Mouse (Mus musculus): ENCODE measurements around the gene Bax. TPM values are rescaled to one million over a fixed set of nuclear protein-coding genes. Genes with fewer than 3 reads are reported as not detected.

Bax gene
- polyA plus RNA-seq, 1 experiment: 642 TPM

DNA sequence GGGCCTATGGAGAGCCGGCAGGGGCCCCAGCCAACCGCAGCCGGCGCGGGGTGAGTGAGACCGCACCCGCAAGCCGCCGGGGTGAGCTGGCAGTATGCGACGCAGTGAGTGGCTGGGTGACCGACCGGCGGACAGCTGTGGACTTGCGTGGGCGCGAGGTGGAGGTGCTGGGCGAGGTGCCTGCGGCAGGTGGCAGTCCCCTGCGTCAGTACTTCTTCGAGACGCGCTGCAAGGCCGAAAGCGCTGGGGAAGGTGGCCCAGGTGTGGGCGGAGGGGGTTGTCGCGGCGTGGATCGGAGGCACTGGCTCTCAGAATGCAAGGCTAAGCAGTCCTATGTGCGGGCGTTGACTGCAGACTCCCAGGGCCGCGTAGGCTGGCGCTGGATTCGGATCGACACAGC, 51.1 kb downstream of the Bax start:
- no peak overlapping the region for H3ac ChIP-seq (ENCODE audit: control insufficient read depth, insufficient read length, low read depth)
- TF ChIP-seq MYOD1 (IDR thresholded peaks at IDR 0.05; ENCODE audit: control insufficient read depth, insufficient read length, low read depth): peak; percentile 52
- TF ChIP-seq CEBPB (IDR thresholded peaks at IDR 0.05; ENCODE audit: low read depth): no peak
- peaks cover 12% of the 10 kb centered on the region for H3K27me3 ChIP-seq (ENCODE audit: control insufficient read depth, insufficient read depth, insufficient read length)
- no peaks in the 10 kb centered on the region for H3K79me3 ChIP-seq (ENCODE audit: low read depth)
- H3K36me3 ChIP-seq (ENCODE audit: control insufficient read depth, insufficient read depth): peaks cover 4% of the 10 kb centered on the region
- H3K4me3 ChIP-seq (ENCODE audit: insufficient read depth, poor library complexity, severe bottlenecking): no peak overlapping the region
- H3K79me2 ChIP-seq (ENCODE audit: control insufficient read depth, insufficient read depth): no peaks in the 10 kb centered on the region

- Histone ChIP-seq H3K27me3 (ENCODE audit: control insufficient read depth, insufficient read depth, insufficient read length) (peaks cover 12% of the 10 kb centered on the region), H3ac (ENCODE audit: control insufficient read depth, insufficient read length, low read depth) (no peak overlapping the region), H3K79me3 (ENCODE audit: low read depth) (no peaks in the 10 kb centered on the region), H3K79me2 (ENCODE audit: control insufficient read depth, insufficient read depth) (no peaks in the 10 kb centered on the region), H3K36me3 (ENCODE audit: control insufficient read depth, insufficient read depth) (no peaks in the 10 kb centered on the region), H3K4me3 (ENCODE audit: insufficient read depth, poor library complexity, severe bottlenecking) (no peak overlapping the region)
- TF ChIP-seq MYOG (IDR thresholded peaks at IDR 0.05; ENCODE audit: control insufficient read depth, extremely low read depth, insufficient read length) (no peak), MAX (IDR thresholded peaks at IDR 0.05) (no peak), CEBPB (IDR thresholded peaks at IDR 0.05; ENCODE audit: low read depth) (no peak), CTCF (IDR thresholded peaks at IDR 0.05; ENCODE audit: control insufficient read depth, insufficient read depth, insufficient read length) (no peak), FOSL1 (IDR thresholded peaks at IDR 0.05; ENCODE audit: insufficient read depth, low read length, poor library complexity, severe bottlenecking) (no peak), USF1 (IDR thresholded peaks at IDR 0.05; ENCODE audit: low read depth) (no peak), MYOD1 (IDR thresholded peaks at IDR 0.05; ENCODE audit: control insufficient read depth, insufficient read length, low read depth) (no peak)
Measured at GRCm38 (mm10) chr7:45414740-45415224, 51.9 kb downstream of the Bax start.

- TF ChIP-seq MAX (IDR thresholded peaks at IDR 0.05) (no peak), MYOG (IDR thresholded peaks at IDR 0.05; ENCODE audit: control insufficient read depth, extremely low read depth, insufficient read length) (no peak), MYOD1 (IDR thresholded peaks at IDR 0.05; ENCODE audit: control insufficient read depth, insufficient read length, low read depth) (no peak), USF1 (IDR thresholded peaks at IDR 0.05; ENCODE audit: low read depth) (no peak), CEBPB (IDR thresholded peaks at IDR 0.05; ENCODE audit: low read depth) (no peak), FOSL1 (IDR thresholded peaks at IDR 0.05; ENCODE audit: insufficient read depth, low read length, poor library complexity, severe bottlenecking) (no peak), CTCF (IDR thresholded peaks at IDR 0.05; ENCODE audit: control insufficient read depth, insufficient read depth, insufficient read length) (no peak)
- peak overlapping the region; percentile 23 for H3K4me3 ChIP-seq (ENCODE audit: insufficient read depth, poor library complexity, severe bottlenecking)
Measured at GRCm38 (mm10) chr7:45413864-45414739, 52.6 kb downstream of the Bax start.

GRCm38 (mm10) chr7:45413113-45413863, 53.4 kb downstream of the Bax start, which contains the start of gene Ntf5:
TSS of gene Ntf5 (plus strand) at chr7:45413695.
- TF ChIP-seq MYOD1 (IDR thresholded peaks at IDR 0.05; ENCODE audit: control insufficient read depth, insufficient read length, low read depth) (no peak), CEBPB (IDR thresholded peaks at IDR 0.05; ENCODE audit: low read depth) (no peak), USF1 (IDR thresholded peaks at IDR 0.05; ENCODE audit: low read depth) (no peak), FOSL1 (IDR thresholded peaks at IDR 0.05; ENCODE audit: insufficient read depth, low read length, poor library complexity, severe bottlenecking) (no peak), MAX (IDR thresholded peaks at IDR 0.05) (no peak)
- Histone ChIP-seq H3K79me3 (ENCODE audit: low read depth) (no peaks in the 10 kb centered on the region), H3K36me3 (ENCODE audit: control insufficient read depth, insufficient read depth) (no peaks in the 10 kb centered on the region), H3K27me3 (ENCODE audit: control insufficient read depth, insufficient read depth, insufficient read length) (peaks cover 22% of the 10 kb centered on the region), H3K4me3 (ENCODE audit: insufficient read depth, poor library complexity, severe bottlenecking) (peak within 1 kb of the TSS; percentile 23), H3K79me2 (ENCODE audit: control insufficient read depth, insufficient read depth) (no peaks in the 10 kb centered on the region), H3ac (ENCODE audit: control insufficient read depth, insufficient read length, low read depth) (peak within 1 kb of the TSS; percentile 56)

More at GRCm38 (mm10) chr7:45413864-45414739, 52.6 kb downstream of the Bax start:
- Histone ChIP-seq H3K79me2 (ENCODE audit: control insufficient read depth, insufficient read depth) (no peaks in the 10 kb centered on the region), H3ac (ENCODE audit: control insufficient read depth, insufficient read length, low read depth) (no peak overlapping the region), H3K36me3 (ENCODE audit: control insufficient read depth, insufficient read depth) (no peaks in the 10 kb centered on the region), H3K79me3 (ENCODE audit: low read depth) (no peaks in the 10 kb centered on the region), H3K27me3 (ENCODE audit: control insufficient read depth, insufficient read depth, insufficient read length) (peaks cover 17% of the 10 kb centered on the region)

DNA sequence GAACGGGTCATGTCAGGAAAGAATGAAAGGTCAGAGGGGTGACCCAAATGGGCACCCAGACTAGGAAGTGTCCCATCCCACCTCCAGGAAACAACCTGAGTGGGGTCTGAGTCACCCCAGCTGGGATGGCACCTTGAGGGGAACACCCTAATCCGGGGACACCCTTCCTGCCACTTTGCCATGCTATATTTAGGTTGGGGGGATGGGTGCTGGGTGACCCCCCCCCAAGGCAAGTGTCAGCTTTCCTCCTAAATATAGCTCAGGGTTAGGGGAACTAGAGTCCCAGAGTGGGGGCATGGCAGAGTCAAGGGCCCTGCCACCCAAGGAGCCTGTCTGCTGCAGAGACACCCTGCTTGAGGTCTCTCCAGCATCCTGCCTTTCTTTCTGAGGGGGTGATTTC, 54.3 kb downstream of the Bax start:
- H3K27me3 ChIP-seq (ENCODE audit: control insufficient read depth, insufficient read depth, insufficient read length): peaks cover 27% of the 10 kb centered on the region
- no peaks in the 10 kb centered on the region for H3K79me2 ChIP-seq (ENCODE audit: control insufficient read depth, insufficient read depth)
- no peak for TF ChIP-seq MYOD1 (IDR thresholded peaks at IDR 0.05; ENCODE audit: control insufficient read depth, insufficient read length, low read depth)
- no peak for TF ChIP-seq FOSL1 (IDR thresholded peaks at IDR 0.05; ENCODE audit: insufficient read depth, low read length, poor library complexity, severe bottlenecking)
- TF ChIP-seq MAX (IDR thresholded peaks at IDR 0.05): no peak
- TF ChIP-seq CEBPB (IDR thresholded peaks at IDR 0.05; ENCODE audit: low read depth): no peak
- TF ChIP-seq CTCF (IDR thresholded peaks at IDR 0.05; ENCODE audit: control insufficient read depth, insufficient read depth, insufficient read length): no peak
- TF ChIP-seq USF1 (IDR thresholded peaks at IDR 0.05; ENCODE audit: low read depth): no peak
- no peak for TF ChIP-seq MYOG (IDR thresholded peaks at IDR 0.05; ENCODE audit: control insufficient read depth, extremely low read depth, insufficient read length)
- no peak overlapping the region for H3ac ChIP-seq (ENCODE audit: control insufficient read depth, insufficient read length, low read depth)
- H3K4me3 ChIP-seq (ENCODE audit: insufficient read depth, poor library complexity, severe bottlenecking): no peak overlapping the region
- H3K79me3 ChIP-seq (ENCODE audit: low read depth): no peaks in the 10 kb centered on the region
- H3K36me3 ChIP-seq (ENCODE audit: control insufficient read depth, insufficient read depth): no peaks in the 10 kb centered on the region

Small RNA genes lying within 50 kb of the gene (microRNA-seq; reads per million reads assigned to microRNA genes)
- gene Gm22133 (ENCODE audit: borderline microRNAs expressed): 0.96 reads per million, percentile 20 among the genes with 10 or more reads in this experiment

Other genes with a start within 250 kb of the Bax start
- gene Cd37, start 227.8 kb downstream of the Bax start, polyA plus RNA-seq (2012; fragmentation: generic; extraction: Trizol): 0.37 TPM
- gene Slc6a16, start 225.8 kb downstream of the Bax start, polyA plus RNA-seq (2012; fragmentation: generic; extraction: Trizol): not detected
- not detected for gene Slc6a21, start 189.4 kb downstream of the Bax start, polyA plus RNA-seq (2012; fragmentation: generic; extraction: Trizol)
- gene Trpm4, start 133.1 kb downstream of the Bax start, polyA plus RNA-seq (2012; fragmentation: generic; extraction: Trizol): 10.6 TPM
- 0.51 TPM for gene Hrc, start 131.6 kb downstream of the Bax start, polyA plus RNA-seq (2012; fragmentation: generic; extraction: Trizol)
- 4.8 TPM for gene Ppfia3, start 99.9 kb downstream of the Bax start, polyA plus RNA-seq (2012; fragmentation: generic; extraction: Trizol)
- 0.94 TPM for gene Lin7b, start 96.3 kb downstream of the Bax start, polyA plus RNA-seq (2012; fragmentation: generic; extraction: Trizol)
- gene Snrnp70, start 71.2 kb downstream of the Bax start, polyA plus RNA-seq (2012; fragmentation: generic; extraction: Trizol): 321 TPM
- 0.01 TPM for gene Kcna7, start 61.2 kb downstream of the Bax start, polyA plus RNA-seq (2012; fragmentation: generic; extraction: Trizol)
- 0.92 TPM for gene Ntf5, start 53.2 kb downstream of the Bax start, polyA plus RNA-seq (2012; fragmentation: generic; extraction: Trizol)
- gene Lhb, start 46.1 kb downstream of the Bax start, polyA plus RNA-seq (2012; fragmentation: generic; extraction: Trizol): not detected
- 25.2 TPM for gene Gys1, start 32.1 kb downstream of the Bax start, polyA plus RNA-seq (2012; fragmentation: generic; extraction: Trizol)
- gene Ruvbl2, start 28.8 kb downstream of the Bax start, polyA plus RNA-seq (2012; fragmentation: generic; extraction: Trizol): 179 TPM
- gene Ftl1, start 7.0 kb downstream of the Bax start, polyA plus RNA-seq (2012; fragmentation: generic; extraction: Trizol): 14,288 TPM
- not detected for gene Tulp2, start 15.0 kb upstream of the Bax start, polyA plus RNA-seq (2012; fragmentation: generic; extraction: Trizol)
- not detected for gene Gm45808, start 19.9 kb upstream of the Bax start, polyA plus RNA-seq (2012; fragmentation: generic; extraction: Trizol)
- 0.07 TPM for gene Dhdh, start 21.9 kb upstream of the Bax start, polyA plus RNA-seq (2012; fragmentation: generic; extraction: Trizol)
- gene Nucb1, start 43.5 kb upstream of the Bax start, polyA plus RNA-seq (2012; fragmentation: generic; extraction: Trizol): 115 TPM
- gene Ppp1r15a, start 59.4 kb upstream of the Bax start, polyA plus RNA-seq (2012; fragmentation: generic; extraction: Trizol): 32.5 TPM
- 0.89 TPM for gene Plekha4, start 59.4 kb upstream of the Bax start, polyA plus RNA-seq (2012; fragmentation: generic; extraction: Trizol)
- 1.7 TPM for gene Hsd17b14, start 88.0 kb upstream of the Bax start, polyA plus RNA-seq (2012; fragmentation: generic; extraction: Trizol)
- gene Bcat2, start 103.3 kb upstream of the Bax start, polyA plus RNA-seq (2012; fragmentation: generic; extraction: Trizol): 26.5 TPM
- 0.97 TPM for gene Fgf21, start 148.6 kb upstream of the Bax start, polyA plus RNA-seq (2012; fragmentation: generic; extraction: Trizol)
- gene Fut1, start 150.4 kb upstream of the Bax start, polyA plus RNA-seq (2012; fragmentation: generic; extraction: Trizol): 0.04 TPM
- gene Izumo1, start 154.9 kb upstream of the Bax start, polyA plus RNA-seq (2012; fragmentation: generic; extraction: Trizol): not detected
- gene Rasip1, start 160.6 kb upstream of the Bax start, polyA plus RNA-seq (2012; fragmentation: generic; extraction: Trizol): not detected
- gene Mamstr, start 173.1 kb upstream of the Bax start, polyA plus RNA-seq (2012; fragmentation: generic; extraction: Trizol): 0.48 TPM
- gene Fut2, start 199.5 kb upstream of the Bax start, polyA plus RNA-seq (2012; fragmentation: generic; extraction: Trizol): 0.01 TPM
- 0.04 TPM for gene Ntn5, start 217.1 kb upstream of the Bax start, polyA plus RNA-seq (2012; fragmentation: generic; extraction: Trizol)
- gene Sec1, start 227.5 kb upstream of the Bax start, polyA plus RNA-seq (2012; fragmentation: generic; extraction: Trizol): 0.18 TPM
- 0.44 TPM for gene Car11, start 232.9 kb upstream of the Bax start, polyA plus RNA-seq (2012; fragmentation: generic; extraction: Trizol)
- 5.6 TPM for gene Dbp, start 238.2 kb upstream of the Bax start, polyA plus RNA-seq (2012; fragmentation: generic; extraction: Trizol)
- gene Rpl18, start 248.6 kb upstream of the Bax start, polyA plus RNA-seq (2012; fragmentation: generic; extraction: Trizol): 4,453 TPM

Measured in C2C12 (cell line).